Mouse (Mus musculus) C2C12 (cell line): Measurements from ENCODE around the gene Pip5k1a. TPM values are rescaled to one million over a fixed set of nuclear protein-coding genes. Genes with fewer than 3 reads are reported as not detected.

ENCODE experiments used
- H3K27me3 ChIP-seq: one replicate; pipeline ENCODE4 v1.6.1; 2011; ENCODE audit not compliant: control insufficient read depth, insufficient read depth, insufficient read length
- H3K36me3 ChIP-seq: one replicate; pipeline ENCODE4 v1.6.1; 2011; ENCODE audit not compliant: control insufficient read depth, insufficient read depth
- H3K4me3 ChIP-seq: one replicate; pipeline ENCODE4 v1.5.1; 2011; ENCODE audit warnings: mild to moderate bottlenecking, control low read depth; ENCODE audit not compliant: poor library complexity, insufficient read depth, severe bottlenecking
- H3K79me2 ChIP-seq: one replicate; pipeline ENCODE4 v1.6.1; 2011; ENCODE audit not compliant: control insufficient read depth, insufficient read depth
- H3K79me3 ChIP-seq: one replicate; pipeline ENCODE4 v1.6.1; 2011; ENCODE audit warnings: low read depth, control low read depth
- H3ac ChIP-seq: one replicate; pipeline ENCODE3; 2011; ENCODE audit warnings: low read depth; ENCODE audit not compliant: control insufficient read depth, insufficient read length
- CEBPB ChIP-seq: IDR thresholded peaks from one replicate; pipeline ENCODE4 v1.6.1; 2011; ENCODE audit warnings: low read depth, mild to moderate bottlenecking, control low read depth, moderate library complexity
- CTCF ChIP-seq: IDR thresholded peaks from one replicate; pipeline ENCODE4 v1.5.1; 2011; ENCODE audit not compliant: control insufficient read depth, insufficient read depth, insufficient read length
- FOSL1 ChIP-seq: IDR thresholded peaks from one replicate; pipeline ENCODE4 v1.8.0; 2011; ENCODE audit warnings: mild to moderate bottlenecking, low read length; ENCODE audit not compliant: poor library complexity, insufficient read depth, severe bottlenecking
- MAX ChIP-seq: IDR thresholded peaks from one replicate; pipeline ENCODE4 v1.6.1; 2011; ENCODE audit warnings: mild to moderate bottlenecking, control low read depth
- MYOD1 ChIP-seq: IDR thresholded peaks from one replicate; pipeline ENCODE4 v1.6.1; 2011; ENCODE audit warnings: low read depth; ENCODE audit not compliant: control insufficient read depth, insufficient read length
- MYOG ChIP-seq: IDR thresholded peaks from one replicate; pipeline ENCODE4 v1.6.1; 2011; ENCODE audit not compliant: control insufficient read depth, insufficient read length; ENCODE audit errors: extremely low read depth
- USF1 ChIP-seq: IDR thresholded peaks from one replicate; pipeline ENCODE4 v1.6.1; 2011; ENCODE audit warnings: low read depth, mild to moderate bottlenecking, control low read depth, moderate library complexity
- long read RNA-seq, 2 experiments: library from polyadenylated mRNA; unstranded; transcript quantifications; one replicate each; pipeline ENCODE4 v2.0.0; 2019 to 2020
- polyA plus RNA-seq: library from polyadenylated mRNA; unstranded; fragments of >200 nt; fragmentation: generic; extraction: Trizol; gene quantifications from one replicate; pipeline ENCODE4 v1.2.1, GENCODE M21; 2012; ENCODE audit warnings: missing spikeins

Gene Pip5k1a
- polyA plus RNA-seq = 21.2 TPM
- long read RNA-seq, experiment 1, partial matches to known transcripts = 5 of 10 reads
- long read RNA-seq, experiment 1, other reads (novel, unspliced or antisense) = 0 of 10 reads
- long read RNA-seq, experiment 2, transcript Pip5k1a-206 (15 exons, 3,618 nt) = minor isoform, 20 of 57 reads
- long read RNA-seq, experiment 2, transcript Pip5k1a-205 (15 exons, 3,663 nt) = major isoform, 26 of 57 reads
- long read RNA-seq, experiment 2, partial matches to known transcripts = 2 of 57 reads
- long read RNA-seq, experiment 2, other reads (novel, unspliced or antisense) = 9 of 57 reads

- peaks cover 48% of the 10 kb centered on the region for H3K79me3 ChIP-seq
- H3K27me3 ChIP-seq = no peaks in the 10 kb centered on the region
- no peak for TF ChIP-seq MAX
- TF ChIP-seq USF1 = peak; percentile 99
- peaks cover 10% of the 10 kb centered on the region for H3K36me3 ChIP-seq
- H3ac ChIP-seq = peak within 1 kb of the TSS; percentile 89
- H3K4me3 ChIP-seq = peak within 1 kb of the TSS; percentile 97
- peaks cover 58% of the 10 kb centered on the region for H3K79me2 ChIP-seq
These were observed at the start of gene Pip5k1a for GRCm38 (mm10) chr3:95106338-95107117. Gene Pip5k1a, minus strand, starts transcription at chr3:95106930.

GRCm38 (mm10) chr3:95153874-95154273 is 47.1 kb upstream of the Pip5k1a start:
- H3K79me3 ChIP-seq = no peaks in the 10 kb centered on the region
- no peak overlapping the region for H3K4me3 ChIP-seq
- H3ac ChIP-seq = no peak overlapping the region
- peaks cover 3% of the 10 kb centered on the region for H3K27me3 ChIP-seq
- H3K79me2 ChIP-seq = no peaks in the 10 kb centered on the region
- TF ChIP-seq CTCF (no peak), MYOG (no peak)
- no peaks in the 10 kb centered on the region for H3K36me3 ChIP-seq

DNA sequence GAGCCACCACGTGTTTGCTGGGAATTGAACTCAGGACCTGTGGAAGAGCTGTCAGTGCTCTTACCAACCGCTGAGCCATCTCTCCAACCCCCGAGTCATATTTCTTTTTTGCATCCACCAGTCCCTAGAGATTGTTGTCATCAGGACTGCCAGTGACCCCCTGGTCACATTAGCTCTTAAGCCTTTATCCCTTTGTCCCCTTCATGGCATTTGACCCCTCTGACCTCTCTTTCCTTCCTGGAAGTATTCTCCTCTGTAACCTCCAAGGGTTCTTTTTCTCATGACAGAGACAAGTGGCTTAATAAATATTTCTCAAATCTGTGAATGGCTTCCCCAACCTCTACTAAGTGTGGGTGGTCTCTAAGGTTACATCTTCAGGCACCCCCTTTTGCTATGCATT is 41.2 kb upstream of the Pip5k1a start:
- H3K36me3 ChIP-seq = no peaks in the 10 kb centered on the region
- H3ac ChIP-seq = no peak overlapping the region
- no peaks in the 10 kb centered on the region for H3K79me3 ChIP-seq
- TF ChIP-seq MYOD1 (no peak), CEBPB (no peak), MAX (no peak), CTCF (no peak), USF1 (no peak), FOSL1 (no peak), MYOG (no peak)
- no peaks in the 10 kb centered on the region for H3K79me2 ChIP-seq
- H3K4me3 ChIP-seq = no peak overlapping the region
- H3K27me3 ChIP-seq = peaks cover 3% of the 10 kb centered on the region

GRCm38 (mm10) chr3:95142617-95143011 is 35.9 kb upstream of the Pip5k1a start:
- Histone ChIP-seq H3K79me3 (no peaks in the 10 kb centered on the region), H3ac (no peak overlapping the region), H3K4me3 (no peak overlapping the region), H3K79me2 (no peaks in the 10 kb centered on the region), H3K27me3 (no peaks in the 10 kb centered on the region), H3K36me3 (no peaks in the 10 kb centered on the region)
- peak; percentile 28 for TF ChIP-seq MAX
- peak; percentile 73 for TF ChIP-seq CTCF
- TF ChIP-seq FOSL1 = no peak

DNA sequence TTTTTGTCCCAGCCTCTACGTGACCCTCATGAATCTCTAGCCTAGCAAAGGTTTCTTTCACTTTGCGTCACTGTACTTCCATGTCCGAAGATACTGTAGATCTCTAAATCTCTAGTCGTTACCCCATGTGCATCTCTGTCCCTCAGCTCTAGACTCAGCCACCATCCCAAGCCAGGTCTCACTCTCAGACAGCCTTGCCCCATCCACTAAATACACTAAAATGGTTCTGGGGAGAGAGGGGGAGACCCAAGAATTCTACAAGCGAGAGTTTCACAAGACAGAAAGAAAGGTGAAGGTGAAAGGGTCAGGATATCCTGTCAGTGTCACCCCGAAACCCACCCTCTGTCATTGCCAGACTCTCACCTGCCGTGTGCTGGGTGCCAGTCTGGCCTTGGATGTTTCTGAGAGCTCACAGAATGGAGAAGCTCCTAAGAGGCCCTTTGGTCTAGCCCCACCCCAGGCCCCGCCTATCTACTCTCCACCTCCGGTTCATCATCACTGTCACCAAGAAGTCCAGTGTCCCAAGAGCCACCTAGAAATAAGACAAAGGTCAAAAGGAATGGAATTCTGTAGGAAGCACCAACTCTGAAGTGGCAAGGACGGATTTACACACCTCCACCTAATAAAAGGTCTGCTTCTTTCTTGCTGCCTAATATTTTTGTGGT is 35.4 kb upstream of the Pip5k1a start, which contains the start of gene Tnfaip8l2:
Tnfaip8l2 (minus strand) TSS at position 409 of the 665 bp plus-strand sequence.
- TF ChIP-seq FOSL1 = no peak
- TF ChIP-seq USF1 = no peak
- TF ChIP-seq MYOG = no peak
- no peak for TF ChIP-seq CTCF
- no peak for TF ChIP-seq CEBPB
- no peak for TF ChIP-seq MYOD1
- TF ChIP-seq MAX = no peak
- Histone ChIP-seq H3K27me3 (no peaks in the 10 kb centered on the region), H3K79me2 (no peaks in the 10 kb centered on the region), H3K79me3 (no peaks in the 10 kb centered on the region), H3K4me3 (no peak within 1 kb of the TSS), H3ac (no peak within 1 kb of the TSS), H3K36me3 (no peaks in the 10 kb centered on the region)

GRCm38 (mm10) chr3:95141474-95141873 is 34.7 kb upstream of the Pip5k1a start:
- Histone ChIP-seq H3K27me3 (no peaks in the 10 kb centered on the region), H3K79me3 (no peaks in the 10 kb centered on the region), H3ac (no peak overlapping the region), H3K36me3 (no peaks in the 10 kb centered on the region), H3K79me2 (no peaks in the 10 kb centered on the region), H3K4me3 (no peak overlapping the region)
- TF ChIP-seq MAX (no peak), USF1 (no peak), MYOD1 (no peak), MYOG (no peak), FOSL1 (no peak), CTCF (no peak), CEBPB (no peak)
